Mouse (Mus musculus) midbrain, embryonic 14.5 days (tissue): ENCODE data around the gene Pidd1. TPM values are rescaled to one million over a fixed set of nuclear protein-coding genes. Genes with fewer than 3 reads are reported as not detected.

Experiments
- ATAC-seq: fragments of 200-750 bp; cut with Nextera tagmentation; 2 replicates; pipeline ENCODE4 v1.8.0; 2017; ENCODE audit warnings: moderate number of reproducible peaks, moderate library complexity; ENCODE audit not compliant: low FRiP score, low TSS enrichment
- DNase-seq: peaks from one replicate; pipeline ENCODE4 v3.0.0-alpha.2; 2015
- H3K27ac ChIP-seq: fragments of 300-500 bp; sonication (generic); replicated peaks from 2 replicates; pipeline ENCODE4 v1.5.1; 2014; ENCODE audit warnings: mild to moderate bottlenecking, low read depth, low read length, moderate library complexity
- H3K27me3 ChIP-seq: fragments of 300-500 bp; sonication (generic); 2 replicates; pipeline ENCODE4 v1.6.1; 2014; ENCODE audit warnings: low read length, control low read depth, mixed read lengths; ENCODE audit not compliant: control insufficient read depth, insufficient read depth
- H3K36me3 ChIP-seq: fragments of 300-500 bp; sonication (generic); 2 replicates; pipeline ENCODE4 v1.6.1; 2014; ENCODE audit warnings: low read length, control low read depth; ENCODE audit not compliant: control insufficient read depth, insufficient read depth
- H3K4me1 ChIP-seq: fragments of 300-500 bp; sonication (generic); 2 replicates; pipeline ENCODE4 v1.6.1; 2014; ENCODE audit warnings: mild to moderate bottlenecking, antibody characterized with exemption, low read length, control low read depth; ENCODE audit not compliant: control insufficient read depth, insufficient read depth
- H3K4me2 ChIP-seq: fragments of 300-500 bp; sonication (generic); 2 replicates; pipeline ENCODE4 v1.6.1; 2014; ENCODE audit warnings: mild to moderate bottlenecking, low read length, moderate library complexity
- H3K4me3 ChIP-seq: fragments of 300-500 bp; sonication (generic); replicated peaks from 2 replicates; pipeline ENCODE4 v1.5.1; 2014; ENCODE audit warnings: low read depth, low read length
- H3K9ac ChIP-seq: fragments of 300-500 bp; sonication (generic); replicated peaks from 2 replicates; pipeline ENCODE4 v1.6.1; 2014; ENCODE audit warnings: mild to moderate bottlenecking, low read length, moderate library complexity
- H3K9me3 ChIP-seq: fragments of 300-500 bp; sonication (generic); 2 replicates; pipeline ENCODE4 v1.6.1; 2016; ENCODE audit warnings: low read length, control low read depth, mixed read lengths; ENCODE audit not compliant: control insufficient read depth
- WGBS: fragments of 180-500 bp; shearing (Covaris S2); extraction: QIAGEN DNeasy Blood & Tissue Kit; methylation state at CpG from one replicate; pipeline ENCODE4 v1.1.7; 2014; 5-methylcytosine and 5-hydroxymethylcytosine counted together
- polyA plus RNA-seq: library from polyadenylated mRNA; unstranded; fragments of >200 nt; fragmentation: Nextera tagmentation; extraction: Ambion mirVana; gene quantifications from 2 replicates; pipeline ENCODE4 v1.2.1, GENCODE M21; 2014

Pidd1 gene
- polyA plus RNA-seq, 1 experiment from 2014 or later: 3.6 TPM

DNA sequence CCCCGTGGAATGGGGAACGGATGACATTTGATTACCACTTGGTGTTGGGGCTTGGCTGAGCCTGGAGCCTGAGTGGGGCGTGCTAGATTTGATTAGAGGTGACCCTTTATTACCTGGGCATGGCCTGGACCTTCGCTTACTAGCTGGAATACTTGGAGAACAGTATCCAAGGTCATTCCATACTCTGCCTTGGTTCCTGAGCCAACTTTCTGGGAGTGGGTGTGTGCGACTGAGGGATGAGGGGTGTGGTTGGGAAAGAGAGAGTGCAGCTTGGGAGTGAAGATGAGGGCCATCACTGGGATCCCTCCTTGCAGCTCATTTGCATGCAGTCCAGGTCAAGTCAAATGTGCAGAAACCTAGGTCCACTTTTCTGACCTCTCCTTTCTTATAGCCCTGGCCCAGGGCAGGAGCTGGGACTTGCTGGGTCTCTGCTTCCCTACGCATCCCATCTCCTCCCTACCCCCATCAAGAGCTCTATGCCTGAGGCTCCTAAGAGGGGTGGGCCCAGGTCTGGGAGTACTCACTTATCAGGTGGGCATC is 39.4 kb upstream of the Pidd1 start:
- no peak overlapping the region for H3K4me3 ChIP-seq
- no peak overlapping the region for H3K27ac ChIP-seq
- no peaks in the 10 kb centered on the region for H3K36me3 ChIP-seq
- ATAC-seq (no peak), DNase-seq (no peak)
- WGBS: 82% methylated on average over 6 of the region's 6 CpGs
- no peaks in the 10 kb centered on the region for H3K9me3 ChIP-seq
- peaks cover 20% of the 10 kb centered on the region for H3K4me1 ChIP-seq
- H3K27me3 ChIP-seq: no peaks in the 10 kb centered on the region
- no peak overlapping the region for H3K9ac ChIP-seq
- H3K4me2 ChIP-seq: peak overlapping the region; percentile 86

- H3K36me3 ChIP-seq: no peaks in the 10 kb centered on the region
- peak overlapping the region; percentile 63 for H3K4me3 ChIP-seq
- DNase-seq (no peak), ATAC-seq (no peak; the same call in 1 of the 2 replicates)
- H3K4me1 ChIP-seq: peaks cover 20% of the 10 kb centered on the region
- no peaks in the 10 kb centered on the region; the same call in 1 of the 2 replicates for H3K27me3 ChIP-seq
- peak overlapping the region; percentile 69 for H3K9ac ChIP-seq
- no peaks in the 10 kb centered on the region for H3K9me3 ChIP-seq
- WGBS: 3% methylated on average over 11 of the region's 11 CpGs
- peak overlapping the region; percentile 63 for H3K27ac ChIP-seq
- H3K4me2 ChIP-seq: peak overlapping the region; percentile 86
These were observed 38.8 kb upstream of the Pidd1 start for GRCm38 (mm10) chr7:141482531-141483024.

DNA sequence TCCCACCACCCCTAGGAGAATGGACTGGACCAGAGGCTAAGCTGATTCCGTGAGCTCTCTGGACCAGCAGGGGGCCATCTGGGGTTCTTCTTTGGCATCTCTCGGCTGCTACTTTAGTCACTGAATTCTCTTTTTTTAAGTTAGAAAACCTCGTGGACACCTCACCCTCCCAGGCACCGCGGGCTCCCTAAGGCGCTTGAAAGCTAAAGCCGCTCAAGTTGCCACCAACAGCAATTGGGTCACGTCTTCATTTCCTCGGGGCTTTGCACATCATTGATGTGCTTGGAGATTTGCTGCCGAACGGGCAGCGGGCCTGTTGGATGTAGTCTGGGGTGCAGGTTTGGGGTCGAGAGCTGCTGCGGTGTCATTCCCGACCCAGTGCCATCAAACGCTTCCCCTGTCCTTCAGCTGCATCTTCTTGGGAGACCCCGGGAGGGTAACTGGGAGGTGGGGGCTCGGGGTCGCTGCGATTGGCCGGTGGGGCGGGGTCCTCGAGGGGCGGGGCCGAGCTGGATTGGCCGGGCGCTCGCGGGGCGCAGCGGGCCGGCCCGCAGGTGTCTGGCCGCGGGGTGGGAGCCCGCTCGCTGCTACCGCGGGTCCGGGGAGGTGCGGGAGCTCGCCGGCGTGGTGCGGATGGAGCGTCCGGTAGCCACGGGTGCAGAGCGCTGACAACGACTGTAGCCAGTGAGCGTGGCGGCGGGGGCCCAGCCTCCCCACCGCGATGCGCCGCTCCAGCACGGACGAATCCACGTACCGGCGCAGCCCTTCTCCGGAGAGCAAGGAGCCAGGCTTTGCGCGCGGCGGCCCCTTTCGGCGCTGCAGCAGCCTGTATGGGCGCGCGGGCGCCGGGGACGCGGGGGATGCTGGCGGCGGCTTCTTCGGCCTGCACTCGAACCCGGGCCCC is 37.9 kb upstream of the Pidd1 start:
- Histone ChIP-seq H3K9me3 (no peaks in the 10 kb centered on the region), H3K27ac (peak overlapping the region; percentile 63), H3K27me3 (no peaks in the 10 kb centered on the region; the same call in 1 of the 2 replicates), H3K4me1 (peaks cover 20% of the 10 kb centered on the region), H3K4me2 (peak overlapping the region; percentile 86), H3K36me3 (no peaks in the 10 kb centered on the region), H3K9ac (peak overlapping the region; percentile 69), H3K4me3 (peak overlapping the region; percentile 63)
- WGBS: under 1% methylated on average over 78 of the region's 81 CpGs
- ATAC-seq (peak; percentile 57), DNase-seq (peak; percentile 80)

GRCm38 (mm10) chr7:141480842-141481497 is 37.1 kb upstream of the Pidd1 start:
- 9% methylated on average over 10 of the region's 10 CpGs for WGBS
- peak; percentile 43; the same call in 1 of the 2 replicates for ATAC-seq
- H3K27ac ChIP-seq: peak overlapping the region; percentile 63; the same call in 1 of the 2 replicates
- peaks cover 20% of the 10 kb centered on the region for H3K4me1 ChIP-seq
- peak; percentile 86 for DNase-seq
- H3K4me2 ChIP-seq: peak overlapping the region; percentile 86
- peaks cover 6% of the 10 kb centered on the region for H3K27me3 ChIP-seq
- H3K4me3 ChIP-seq: peak overlapping the region; percentile 63; the same call in 1 of the 2 replicates
- no peaks in the 10 kb centered on the region for H3K9me3 ChIP-seq
- no peaks in the 10 kb centered on the region for H3K36me3 ChIP-seq
- H3K9ac ChIP-seq: no peak overlapping the region; the same call in 1 of the 2 replicates

- H3K4me3 ChIP-seq: no peak overlapping the region
- H3K27ac ChIP-seq: no peak overlapping the region
- peaks cover 10% of the 10 kb centered on the region for H3K27me3 ChIP-seq
- 78% methylated on average over 5 of the region's 5 CpGs for WGBS
- no peak overlapping the region for H3K4me2 ChIP-seq
- no peak overlapping the region for H3K9ac ChIP-seq
- no peak for ATAC-seq
- H3K36me3 ChIP-seq: no peaks in the 10 kb centered on the region
- DNase-seq: no peak
- no peaks in the 10 kb centered on the region for H3K9me3 ChIP-seq
- H3K4me1 ChIP-seq: peaks cover 33% of the 10 kb centered on the region
These were observed 34.5 kb upstream of the Pidd1 start for GRCm38 (mm10) chr7:141478270-141478748.

DNA sequence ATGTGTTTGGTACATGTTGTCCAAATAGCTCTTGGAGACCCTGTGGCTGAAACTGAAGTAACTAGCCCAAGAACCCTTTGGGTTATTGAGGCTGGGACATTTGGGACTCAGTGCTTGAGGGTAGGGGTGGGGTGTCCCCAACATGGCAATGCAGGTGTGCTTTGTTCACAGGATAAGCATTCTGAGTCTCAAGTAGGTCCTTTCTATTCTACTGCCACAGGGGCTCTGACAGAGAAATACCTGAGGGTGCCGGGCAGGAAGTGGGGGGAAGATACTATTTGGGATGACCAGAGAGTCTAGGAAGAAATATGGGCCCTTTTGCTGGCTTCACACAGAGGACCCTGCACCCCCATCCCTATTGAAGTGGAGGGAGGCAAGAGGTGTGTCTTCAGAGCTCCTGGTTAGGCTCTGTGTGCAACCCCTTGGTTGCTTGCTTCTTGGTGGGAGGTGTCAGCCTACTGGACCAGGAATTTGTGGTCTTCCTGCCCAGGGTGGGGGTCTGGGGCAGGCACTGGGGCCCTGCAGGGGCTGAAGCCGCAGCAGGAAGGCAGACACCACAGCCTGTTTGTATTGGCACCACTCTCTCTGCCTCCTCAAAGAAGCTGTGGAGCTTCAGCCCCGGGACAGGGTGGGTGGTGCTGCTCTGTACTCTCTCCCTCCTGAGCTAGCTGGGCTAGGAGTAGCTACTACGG is 33.9 kb upstream of the Pidd1 start:
- Histone ChIP-seq H3K9ac (no peak overlapping the region), H3K4me1 (peaks cover 29% of the 10 kb centered on the region), H3K27ac (no peak overlapping the region), H3K36me3 (peaks cover 2% of the 10 kb centered on the region), H3K9me3 (no peaks in the 10 kb centered on the region), H3K4me3 (no peak overlapping the region), H3K27me3 (peaks cover 10% of the 10 kb centered on the region), H3K4me2 (no peak overlapping the region)
- DNase-seq (no peak), ATAC-seq (no peak)
- 74% methylated on average over 4 of the region's 4 CpGs for WGBS

DNA sequence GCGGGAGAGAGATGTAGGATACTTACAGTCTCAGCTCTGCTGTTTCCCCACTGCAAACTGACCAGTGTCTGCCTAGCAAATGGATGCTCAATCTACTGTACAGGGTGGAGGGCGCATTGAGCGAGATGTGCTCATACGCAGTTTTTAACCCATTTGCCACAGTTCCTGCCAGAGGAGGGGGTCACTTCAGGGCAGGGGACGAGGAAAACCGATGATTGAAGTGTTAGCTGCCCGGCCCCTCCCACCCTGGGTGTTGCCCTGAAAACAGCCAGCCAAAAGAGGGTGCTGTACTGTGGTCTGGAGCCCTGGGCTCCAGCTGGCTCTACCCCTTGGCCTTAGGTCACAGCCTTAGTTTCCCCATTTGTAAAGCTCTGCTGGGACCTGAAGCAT is 33.2 kb upstream of the Pidd1 start:
- Histone ChIP-seq H3K4me1 (peaks cover 24% of the 10 kb centered on the region), H3K4me2 (peak overlapping the region; percentile 3; the same call in 1 of the 2 replicates), H3K27me3 (peaks cover 10% of the 10 kb centered on the region), H3K9ac (no peak overlapping the region), H3K27ac (no peak overlapping the region), H3K4me3 (no peak overlapping the region), H3K36me3 (peaks cover 10% of the 10 kb centered on the region), H3K9me3 (no peaks in the 10 kb centered on the region)
- ATAC-seq (no peak), DNase-seq (no peak)
- WGBS: 25% methylated on average over 7 of the region's 7 CpGs
